Mouse (Mus musculus): ENCODE data around the gene Cdkn1a. TPM values are rescaled to one million over a fixed set of nuclear protein-coding genes. Genes with fewer than 3 reads are reported as not detected.

Cdkn1a gene
- polyA plus RNA-seq, 1 experiment from 2014 or later, result 45.6 TPM

DNA sequence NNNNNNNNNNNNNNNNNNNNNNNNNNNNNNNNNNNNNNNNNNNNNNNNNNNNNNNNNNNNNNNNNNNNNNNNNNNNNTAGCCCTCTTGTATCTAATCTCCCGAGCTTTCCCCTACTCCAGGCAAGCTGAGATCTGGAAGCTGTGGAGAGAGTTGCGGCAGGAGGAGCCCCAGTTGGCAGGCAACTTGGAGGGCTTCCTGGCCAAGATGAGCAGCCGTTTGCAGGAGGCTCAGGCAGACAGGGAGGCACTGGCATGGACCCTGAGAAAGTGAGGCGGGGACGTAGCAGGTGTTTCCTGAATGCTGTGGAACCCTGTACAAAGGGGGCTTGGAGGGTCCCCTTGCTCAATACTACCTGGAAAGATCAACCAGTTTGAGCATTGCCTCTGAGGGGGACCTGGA lies 44.3 kb downstream of the Cdkn1a start:
- H3K36me3 ChIP-seq (ENCODE audit: control insufficient read depth, insufficient read depth, low read length), result no peaks in the 10 kb centered on the region
- no peak for ATAC-seq (ENCODE audit: low FRiP score, low TSS enrichment)
- no peak overlapping the region for H3K27ac ChIP-seq (ENCODE audit: low read depth, low read length)
- 78% methylated on average over 5 of the region's 5 CpGs for WGBS
- H3K4me2 ChIP-seq (replicated peaks; ENCODE audit: low read depth, low read length), result no peak overlapping the region
- H3K27me3 ChIP-seq (ENCODE audit: control insufficient read depth, insufficient read depth, low read length), result no peaks in the 10 kb centered on the region
- 0 out of 2 replicates have a peak, but pooled peaks cover 2% of the 10 kb centered on the region for H3K4me1 ChIP-seq (ENCODE audit: control insufficient read depth, insufficient read depth, low read length)
- no peak overlapping the region for H3K4me3 ChIP-seq (ENCODE audit: low read length)
- H3K9me3 ChIP-seq (ENCODE audit: control insufficient read depth, low read length), result no peaks in the 10 kb centered on the region
- H3K9ac ChIP-seq (ENCODE audit: low read depth, low read length), result no peak overlapping the region

- 0 out of 2 replicates have a peak, but pooled peaks cover 2% of the 10 kb centered on the region for H3K4me1 ChIP-seq (ENCODE audit: control insufficient read depth, insufficient read depth, low read length)
- no peaks in the 10 kb centered on the region for H3K27me3 ChIP-seq (ENCODE audit: control insufficient read depth, insufficient read depth, low read length)
- H3K27ac ChIP-seq (ENCODE audit: low read depth, low read length), result no peak overlapping the region
- ATAC-seq (ENCODE audit: low FRiP score, low TSS enrichment), result no peak
- no peak overlapping the region for H3K4me3 ChIP-seq (ENCODE audit: low read length)
- H3K4me2 ChIP-seq (replicated peaks; ENCODE audit: low read depth, low read length), result no peak overlapping the region
- WGBS, result 58% methylated on average over 6 of the region's 6 CpGs
- H3K9me3 ChIP-seq (ENCODE audit: control insufficient read depth, low read length), result no peaks in the 10 kb centered on the region
- no peaks in the 10 kb centered on the region for H3K36me3 ChIP-seq (ENCODE audit: control insufficient read depth, insufficient read depth, low read length)
- no peak overlapping the region for H3K9ac ChIP-seq (ENCODE audit: low read depth, low read length)
Measured at GRCm38 (mm10) chr17:29136236-29136635, 45.5 kb downstream of the Cdkn1a start.

DNA sequence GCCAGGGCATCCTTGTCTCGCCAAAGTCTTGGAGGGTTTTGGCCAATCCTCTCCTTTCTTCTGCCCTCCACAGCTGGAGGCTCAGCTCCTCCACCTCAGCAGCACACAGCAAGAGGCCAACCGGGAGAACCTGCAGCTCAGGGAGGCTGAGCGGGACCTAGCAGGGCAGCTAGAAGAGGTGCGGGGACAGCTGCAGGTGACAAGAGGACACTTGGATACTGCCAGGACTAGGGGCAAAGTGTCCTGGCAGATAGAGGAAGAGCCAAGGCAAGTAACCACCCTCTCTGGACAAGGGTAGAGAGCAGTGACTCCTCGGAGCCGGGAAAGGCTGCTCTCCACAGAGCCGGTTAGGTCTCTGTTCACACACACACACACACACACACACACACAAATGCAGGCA lies 47.1 kb downstream of the Cdkn1a start:
- Histone ChIP-seq H3K4me1 (ENCODE audit: control insufficient read depth, insufficient read depth, low read length) (0 out of 2 replicates have a peak, but pooled peaks cover 2% of the 10 kb centered on the region), H3K36me3 (ENCODE audit: control insufficient read depth, insufficient read depth, low read length) (no peaks in the 10 kb centered on the region), H3K4me3 (ENCODE audit: low read length) (no peak overlapping the region), H3K9me3 (ENCODE audit: control insufficient read depth, low read length) (no peaks in the 10 kb centered on the region), H3K27ac (ENCODE audit: low read depth, low read length) (no peak overlapping the region), H3K9ac (ENCODE audit: low read depth, low read length) (no peak overlapping the region), H3K27me3 (ENCODE audit: control insufficient read depth, insufficient read depth, low read length) (no peaks in the 10 kb centered on the region), H3K4me2 (replicated peaks; ENCODE audit: low read depth, low read length) (no peak overlapping the region)
- no peak for ATAC-seq (ENCODE audit: low FRiP score, low TSS enrichment)
- 81% methylated on average over 7 of the region's 7 CpGs for WGBS

DNA sequence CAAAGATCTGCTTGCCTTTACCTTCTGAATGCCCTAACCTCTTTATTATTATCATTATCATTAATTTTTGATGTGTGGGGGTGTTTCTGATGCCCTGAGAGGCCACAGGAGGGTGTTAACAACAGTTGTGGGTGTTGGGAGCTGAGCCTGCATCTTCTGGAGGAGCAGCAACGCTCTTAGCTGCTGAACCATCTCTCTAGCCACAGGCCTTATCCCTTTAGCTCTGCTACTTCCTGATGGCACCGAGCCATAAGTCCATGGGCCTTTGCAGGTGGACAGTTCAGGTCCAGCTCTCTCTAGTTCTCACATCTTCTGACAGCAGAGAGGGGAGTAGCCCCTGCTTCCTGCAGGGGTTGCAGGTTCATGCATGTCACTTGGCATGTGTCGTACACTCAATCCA lies 50.8 kb downstream of the Cdkn1a start:
- Histone ChIP-seq H3K4me1 (ENCODE audit: control insufficient read depth, insufficient read depth, low read length) (no peaks in the 10 kb centered on the region), H3K27ac (ENCODE audit: low read depth, low read length) (no peak overlapping the region), H3K9me3 (ENCODE audit: control insufficient read depth, low read length) (peaks cover 6% of the 10 kb centered on the region; the same call in 1 of the 2 replicates), H3K27me3 (ENCODE audit: control insufficient read depth, insufficient read depth, low read length) (no peaks in the 10 kb centered on the region), H3K36me3 (ENCODE audit: control insufficient read depth, insufficient read depth, low read length) (no peaks in the 10 kb centered on the region), H3K4me2 (replicated peaks; ENCODE audit: low read depth, low read length) (no peak overlapping the region), H3K9ac (ENCODE audit: low read depth, low read length) (no peak overlapping the region), H3K4me3 (ENCODE audit: low read length) (no peak overlapping the region)
- WGBS, result 87% methylated on average over 3 of the region's 3 CpGs
- no peak for ATAC-seq (ENCODE audit: low FRiP score, low TSS enrichment)

GRCm38 (mm10) chr17:29143266-29143665 lies 52.5 kb downstream of the Cdkn1a start:
- 69% methylated on average over 8 of the region's 8 CpGs for WGBS
- no peaks in the 10 kb centered on the region for H3K4me1 ChIP-seq (ENCODE audit: control insufficient read depth, insufficient read depth, low read length)
- H3K9ac ChIP-seq (ENCODE audit: low read depth, low read length), result no peak overlapping the region
- H3K4me2 ChIP-seq (replicated peaks; ENCODE audit: low read depth, low read length), result no peak overlapping the region
- H3K4me3 ChIP-seq (ENCODE audit: low read length), result no peak overlapping the region
- no peak overlapping the region for H3K27ac ChIP-seq (ENCODE audit: low read depth, low read length)
- H3K9me3 ChIP-seq (ENCODE audit: control insufficient read depth, low read length), result peaks cover 6% of the 10 kb centered on the region; the same call in 1 of the 2 replicates
- ATAC-seq (ENCODE audit: low FRiP score, low TSS enrichment), result no peak
- no peaks in the 10 kb centered on the region for H3K36me3 ChIP-seq (ENCODE audit: control insufficient read depth, insufficient read depth, low read length)
- H3K27me3 ChIP-seq (ENCODE audit: control insufficient read depth, insufficient read depth, low read length), result no peaks in the 10 kb centered on the region

GRCm38 (mm10) chr17:29145101-29145500 lies 54.3 kb downstream of the Cdkn1a start:
- Histone ChIP-seq H3K4me3 (ENCODE audit: low read length) (no peak overlapping the region), H3K9ac (ENCODE audit: low read depth, low read length) (no peak overlapping the region), H3K9me3 (ENCODE audit: control insufficient read depth, low read length) (peaks cover 6% of the 10 kb centered on the region; the same call in 1 of the 2 replicates), H3K27me3 (ENCODE audit: control insufficient read depth, insufficient read depth, low read length) (no peaks in the 10 kb centered on the region), H3K4me2 (replicated peaks; ENCODE audit: low read depth, low read length) (no peak overlapping the region), H3K36me3 (ENCODE audit: control insufficient read depth, insufficient read depth, low read length) (no peaks in the 10 kb centered on the region), H3K4me1 (ENCODE audit: control insufficient read depth, insufficient read depth, low read length) (no peaks in the 10 kb centered on the region), H3K27ac (ENCODE audit: low read depth, low read length) (no peak overlapping the region)
- 92% methylated on average over 12 of the region's 12 CpGs for WGBS
- ATAC-seq (ENCODE audit: low FRiP score, low TSS enrichment), result no peak

DNA sequence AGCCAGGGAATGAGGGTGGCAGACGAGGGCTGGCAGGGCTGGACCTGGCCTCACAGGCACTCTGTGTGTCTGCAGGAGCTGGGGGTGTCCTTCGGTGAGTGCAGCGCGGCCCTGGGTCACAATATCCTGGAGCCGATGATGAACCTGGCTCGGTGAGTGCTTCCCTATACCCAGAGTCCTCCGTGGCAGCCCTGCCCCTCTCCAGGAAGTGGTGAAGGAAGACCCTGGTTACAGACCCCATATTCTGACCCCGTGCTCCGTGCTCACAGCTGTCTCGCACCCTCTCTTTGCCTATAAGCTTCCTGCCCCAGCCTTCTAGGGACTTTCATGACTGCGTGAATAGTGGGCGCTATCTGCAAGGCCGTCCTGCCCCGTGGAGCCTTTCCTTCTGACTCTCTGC lies 56.5 kb downstream of the Cdkn1a start:
- no peaks in the 10 kb centered on the region for H3K27me3 ChIP-seq (ENCODE audit: control insufficient read depth, insufficient read depth, low read length)
- H3K9ac ChIP-seq (ENCODE audit: low read depth, low read length), result no peak overlapping the region
- no peaks in the 10 kb centered on the region for H3K4me1 ChIP-seq (ENCODE audit: control insufficient read depth, insufficient read depth, low read length)
- no peaks in the 10 kb centered on the region for H3K36me3 ChIP-seq (ENCODE audit: control insufficient read depth, insufficient read depth, low read length)
- H3K4me2 ChIP-seq (replicated peaks; ENCODE audit: low read depth, low read length), result no peak overlapping the region
- ATAC-seq (ENCODE audit: low FRiP score, low TSS enrichment), result no peak
- 78% methylated on average over 14 of the region's 14 CpGs for WGBS
- H3K4me3 ChIP-seq (ENCODE audit: low read length), result no peak overlapping the region
- peaks cover 6% of the 10 kb centered on the region; the same call in 1 of the 2 replicates for H3K9me3 ChIP-seq (ENCODE audit: control insufficient read depth, low read length)
- no peak overlapping the region for H3K27ac ChIP-seq (ENCODE audit: low read depth, low read length)

DNA sequence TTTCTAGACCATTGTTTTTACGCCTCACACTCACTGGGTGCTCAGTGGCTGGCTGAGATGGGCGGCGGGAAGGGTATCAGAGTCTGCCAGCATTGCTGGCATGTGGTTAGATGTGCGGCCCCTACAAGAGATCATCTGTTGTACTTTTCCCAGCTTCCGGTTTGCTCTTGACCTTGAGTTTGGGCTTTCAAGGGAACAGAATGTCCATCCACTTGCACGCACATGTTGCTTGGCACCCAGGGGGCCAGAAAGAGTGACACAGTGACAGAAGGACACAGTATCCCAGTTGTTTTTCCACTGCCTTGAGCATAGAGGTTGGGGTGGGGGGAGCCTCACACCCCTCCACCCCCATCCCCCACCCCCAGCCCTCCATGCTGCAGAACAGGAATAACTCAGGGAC lies 57.0 kb downstream of the Cdkn1a start:
- peaks cover 6% of the 10 kb centered on the region; the same call in 1 of the 2 replicates for H3K9me3 ChIP-seq (ENCODE audit: control insufficient read depth, low read length)
- H3K4me1 ChIP-seq (ENCODE audit: control insufficient read depth, insufficient read depth, low read length), result no peaks in the 10 kb centered on the region
- no peak overlapping the region for H3K4me2 ChIP-seq (replicated peaks; ENCODE audit: low read depth, low read length)
- H3K4me3 ChIP-seq (ENCODE audit: low read length), result no peak overlapping the region
- H3K27me3 ChIP-seq (ENCODE audit: control insufficient read depth, insufficient read depth, low read length), result no peaks in the 10 kb centered on the region
- no peaks in the 10 kb centered on the region for H3K36me3 ChIP-seq (ENCODE audit: control insufficient read depth, insufficient read depth, low read length)
- no peak for ATAC-seq (ENCODE audit: low FRiP score, low TSS enrichment)
- H3K9ac ChIP-seq (ENCODE audit: low read depth, low read length), result no peak overlapping the region
- WGBS, result 89% methylated on average over 6 of the region's 6 CpGs
- no peak overlapping the region for H3K27ac ChIP-seq (ENCODE audit: low read depth, low read length)

DNA sequence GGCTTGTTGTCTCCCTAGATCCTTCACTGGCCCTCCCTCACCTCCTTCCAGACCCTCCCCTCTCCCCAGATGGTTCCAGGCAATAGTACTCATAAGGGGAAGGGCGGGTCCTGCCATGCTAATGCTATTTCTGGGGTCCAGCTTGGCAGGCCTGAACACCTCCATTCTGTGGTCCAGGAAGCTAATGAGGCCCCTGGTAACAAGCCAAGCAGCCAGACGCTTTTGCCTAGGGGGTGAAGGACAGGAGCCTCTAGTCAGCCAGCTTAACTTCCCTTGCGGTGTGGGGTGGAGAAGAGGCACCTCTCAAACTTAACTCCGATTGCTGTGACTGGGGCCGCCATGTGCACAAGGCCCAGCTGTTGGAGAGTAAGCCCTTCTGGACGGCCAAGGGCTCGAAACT lies 59.0 kb downstream of the Cdkn1a start:
- no peak for ATAC-seq (ENCODE audit: low FRiP score, low TSS enrichment)
- peaks cover 6% of the 10 kb centered on the region; the same call in 1 of the 2 replicates for H3K9me3 ChIP-seq (ENCODE audit: control insufficient read depth, low read length)
- no peak overlapping the region for H3K9ac ChIP-seq (ENCODE audit: low read depth, low read length)
- no peak overlapping the region for H3K4me2 ChIP-seq (replicated peaks; ENCODE audit: low read depth, low read length)
- 70% methylated on average over 7 of the region's 7 CpGs for WGBS
- H3K4me1 ChIP-seq (ENCODE audit: control insufficient read depth, insufficient read depth, low read length), result no peaks in the 10 kb centered on the region
- H3K27ac ChIP-seq (ENCODE audit: low read depth, low read length), result no peak overlapping the region
- no peak overlapping the region for H3K4me3 ChIP-seq (ENCODE audit: low read length)
- no peaks in the 10 kb centered on the region for H3K27me3 ChIP-seq (ENCODE audit: control insufficient read depth, insufficient read depth, low read length)
- no peaks in the 10 kb centered on the region for H3K36me3 ChIP-seq (ENCODE audit: control insufficient read depth, insufficient read depth, low read length)

Measured in kidney, embryonic 14.5 days (tissue).